Mouse (Mus musculus): ENCODE results near the gene Edc4. TPM values are rescaled to one million over a fixed set of nuclear protein-coding genes. Genes with fewer than 3 reads are reported as not detected.

Edc4 gene
- 98.0 TPM for polyA plus RNA-seq (2017; shearing (Covaris generic))

DNA sequence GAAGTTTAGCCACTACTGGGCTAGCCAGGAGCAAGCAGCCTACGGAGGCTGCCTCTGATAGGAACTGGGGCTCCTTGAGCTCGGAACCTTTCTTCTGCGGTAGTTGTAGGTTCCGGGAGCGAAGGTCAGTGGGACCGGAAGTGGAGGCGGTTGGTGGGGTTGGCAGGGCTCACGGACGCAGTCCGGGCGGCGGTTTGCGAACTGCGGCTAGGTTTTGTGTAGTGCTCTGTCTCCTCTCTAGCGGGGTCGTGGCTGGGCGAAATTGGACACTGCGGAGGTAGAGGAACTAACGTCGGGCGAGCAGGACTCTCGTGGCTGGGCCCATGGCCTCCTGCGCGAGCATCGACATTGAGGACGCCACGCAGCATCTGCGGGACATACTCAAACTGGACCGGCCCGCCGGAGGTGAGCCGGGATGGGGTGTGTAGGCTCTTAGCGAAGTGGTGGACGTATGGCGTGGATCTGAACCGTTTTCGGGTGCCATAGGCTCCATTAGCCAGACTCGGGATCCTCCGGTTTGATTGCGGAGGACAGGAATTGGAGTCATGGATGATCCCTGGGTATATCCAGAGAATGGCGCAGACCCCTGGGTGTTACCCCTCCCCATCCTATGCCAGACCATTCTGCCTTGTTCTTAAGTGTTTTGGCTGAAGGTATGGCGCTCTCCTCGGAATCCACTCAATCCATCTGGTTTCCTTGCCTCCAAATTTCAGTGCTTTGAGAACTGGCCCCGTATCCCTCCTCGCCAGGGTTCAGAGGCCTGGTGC lies at the start of gene Edc4:
Gene Edc4 (plus strand): TSS at position 128 of the 767 bp plus-strand sequence.

DNA sequence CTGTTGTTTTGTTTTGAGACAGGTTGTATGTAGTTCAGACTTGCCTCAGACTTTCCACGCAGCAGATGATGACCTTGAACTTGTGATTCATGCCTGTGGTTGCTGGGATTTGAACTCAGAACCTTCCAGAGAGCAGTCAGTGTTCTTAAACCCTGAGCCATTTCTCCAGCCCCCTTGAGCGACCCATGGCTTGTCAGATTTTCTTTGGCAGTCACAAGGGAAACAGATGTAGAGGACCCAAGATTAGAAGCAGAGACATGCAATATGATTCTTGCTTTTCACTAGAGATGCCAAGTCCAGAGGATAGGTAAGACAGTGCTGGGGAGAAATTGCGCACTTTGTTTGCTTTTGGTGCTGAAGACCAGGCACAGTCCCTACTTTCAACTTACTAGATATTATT lies 27.5 kb upstream of the Edc4 start, which contains the start of gene Cenpt:
Gene Cenpt (minus strand): TSS at position 101 of the 400 bp plus-strand sequence.

DNA sequence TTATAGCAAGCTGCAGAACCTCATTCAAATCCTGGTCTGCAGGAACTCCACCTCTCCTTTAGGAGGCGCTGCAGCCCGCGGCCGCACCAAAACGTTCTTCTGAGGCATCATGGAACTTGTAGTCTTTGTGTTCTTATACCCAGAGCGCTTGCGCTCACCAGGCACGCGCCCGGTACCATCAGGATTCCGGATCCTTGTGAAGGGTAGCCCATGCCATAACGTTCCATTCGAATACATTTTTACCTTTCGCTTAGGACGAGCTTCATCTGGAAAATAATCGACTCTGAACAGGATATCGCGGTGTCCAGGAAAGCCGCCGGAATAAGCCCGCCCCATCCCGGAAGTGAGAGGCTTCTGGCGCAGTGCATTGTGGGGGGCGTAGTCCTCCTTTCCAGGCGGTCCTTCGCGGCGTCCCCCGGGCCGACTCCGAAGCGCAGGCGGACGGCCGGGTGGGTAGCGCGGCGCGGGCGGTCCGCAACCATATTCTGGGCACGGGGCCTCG lies 25.9 kb upstream of the Edc4 start, which contains the start of gene Thap11:
Gene Thap11 (plus strand): TSS at position 418 of the 502 bp plus-strand sequence.

DNA sequence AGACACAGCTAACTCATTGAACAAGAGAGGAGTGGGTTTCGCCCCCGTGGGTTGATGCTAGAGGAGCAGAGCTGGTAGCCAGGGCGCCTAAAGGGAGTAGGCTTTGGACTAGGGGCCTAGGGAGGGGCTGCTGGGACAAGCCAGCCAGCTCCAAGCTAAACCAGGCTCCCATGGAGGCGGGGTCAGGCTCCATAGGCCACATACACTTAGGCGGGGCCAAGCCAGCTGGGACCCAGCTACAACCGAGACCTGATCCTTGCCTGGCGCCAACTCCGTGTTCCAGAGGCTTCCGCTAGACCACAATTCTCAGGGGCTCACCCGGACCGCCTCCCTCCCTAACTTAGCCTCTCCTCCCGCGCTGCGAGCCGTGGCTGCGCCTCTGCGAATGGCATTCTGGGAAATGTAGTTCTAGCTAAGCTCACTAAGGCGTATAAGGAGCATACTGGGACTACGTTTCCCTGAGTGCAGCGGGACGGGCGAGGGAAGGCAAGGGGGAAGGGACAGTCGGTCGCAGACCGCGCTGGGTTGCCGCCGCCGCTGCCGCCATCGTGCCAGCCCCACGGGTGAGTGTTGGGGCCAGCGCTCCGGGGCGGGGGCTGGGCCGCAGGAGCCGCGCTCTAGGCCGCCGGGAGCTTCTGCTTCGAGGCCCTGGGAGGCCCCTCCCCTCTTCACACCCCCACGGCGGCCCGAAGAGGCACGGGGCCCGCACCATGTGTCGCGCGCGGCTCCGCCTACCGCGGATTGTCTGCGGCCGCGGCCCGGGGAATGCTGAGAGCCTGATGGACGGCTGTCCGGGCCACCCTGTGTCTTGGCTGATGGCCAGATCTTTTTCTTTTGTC lies 20.3 kb upstream of the Edc4 start, which contains the start of gene Nutf2:
Gene Nutf2 (plus strand): TSS at position 438 of the 839 bp plus-strand sequence.

DNA sequence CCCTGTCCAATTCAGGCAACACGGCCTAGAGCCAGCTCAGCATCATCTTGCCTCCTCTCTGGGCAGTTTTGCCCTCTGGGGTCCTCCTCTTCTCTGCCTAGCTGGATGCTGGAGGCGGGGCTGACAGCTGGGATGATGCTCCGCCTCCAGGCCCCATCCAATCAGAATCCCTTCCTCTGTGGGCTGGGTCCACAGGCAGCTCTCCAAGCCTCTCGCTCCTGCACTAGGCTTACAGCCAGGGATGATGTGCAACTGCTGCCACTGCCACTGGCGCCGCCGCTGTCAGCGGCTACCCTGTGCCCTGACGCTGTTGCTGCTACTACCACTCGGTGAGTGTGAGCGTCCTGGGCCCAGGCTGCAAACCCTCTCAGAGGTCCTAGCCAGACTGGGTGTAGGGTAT lies 12.7 kb downstream of the Edc4 start, which contains the start of gene Nrn1l:
Gene Nrn1l (plus strand): TSS at position 229 of the 400 bp plus-strand sequence.

DNA sequence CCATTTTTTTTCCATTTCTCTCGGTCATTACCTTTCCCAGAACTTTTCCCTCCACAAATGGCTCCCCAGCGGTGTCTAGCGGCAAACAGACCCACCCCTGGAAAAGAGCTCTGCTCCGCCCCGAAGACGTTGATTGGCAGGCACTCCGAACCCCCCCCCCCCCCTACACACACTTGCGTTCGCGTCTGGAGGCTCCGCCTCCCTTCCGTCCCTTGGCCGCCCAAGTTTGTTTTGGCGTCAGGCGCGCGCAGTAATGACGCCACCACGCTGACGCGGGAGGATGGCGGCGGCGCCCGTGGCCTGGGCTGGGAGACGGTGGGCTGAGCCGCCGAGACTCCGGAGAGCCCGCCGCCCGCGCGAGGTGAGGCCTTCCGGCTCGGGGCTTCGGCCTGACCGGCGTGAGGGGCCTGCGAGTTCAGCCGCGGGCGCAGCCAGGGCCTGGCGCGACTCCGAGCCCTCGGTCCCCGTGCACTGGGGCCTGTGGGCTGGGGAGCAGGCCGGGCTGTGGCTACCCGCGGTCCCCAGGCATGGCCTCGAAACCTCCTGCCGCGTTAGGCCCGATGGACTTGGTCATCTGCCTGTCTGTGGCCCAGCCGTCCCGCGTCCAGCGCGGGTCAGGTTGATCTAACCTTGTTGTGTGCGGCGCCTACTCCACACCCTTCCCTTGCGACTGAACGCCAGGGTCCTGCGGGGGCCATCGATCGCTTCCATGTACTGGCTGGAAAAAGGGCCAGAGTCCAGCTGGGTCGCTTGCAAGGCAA lies 19.7 kb downstream of the Edc4 start, which contains the start of gene Pskh1:
Gene Pskh1 (plus strand): TSS at position 262 of the 761 bp plus-strand sequence.

DNA sequence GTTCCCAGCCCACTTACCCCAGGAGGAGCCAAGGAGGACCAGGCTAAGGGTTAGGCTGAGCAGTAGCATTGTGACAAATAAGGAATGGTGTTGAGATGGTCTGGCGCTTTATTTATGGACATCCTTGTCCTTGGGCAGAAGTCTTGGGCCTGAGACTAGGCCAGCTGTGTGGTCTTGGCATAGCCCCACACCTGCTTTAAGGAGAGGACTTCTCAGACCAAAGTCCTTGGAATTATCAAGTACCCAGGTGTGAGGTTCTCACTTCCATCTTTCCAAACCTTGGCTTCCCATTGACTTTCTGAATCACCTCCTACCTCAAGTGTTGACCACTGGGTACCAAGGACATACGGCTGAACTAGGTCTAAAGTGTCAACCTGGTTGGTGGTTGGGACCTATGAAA lies 53.1 kb downstream of the Edc4 start, which contains the start of gene Ctrl:
Gene Ctrl (minus strand): TSS at position 101 of the 400 bp plus-strand sequence.

DNA sequence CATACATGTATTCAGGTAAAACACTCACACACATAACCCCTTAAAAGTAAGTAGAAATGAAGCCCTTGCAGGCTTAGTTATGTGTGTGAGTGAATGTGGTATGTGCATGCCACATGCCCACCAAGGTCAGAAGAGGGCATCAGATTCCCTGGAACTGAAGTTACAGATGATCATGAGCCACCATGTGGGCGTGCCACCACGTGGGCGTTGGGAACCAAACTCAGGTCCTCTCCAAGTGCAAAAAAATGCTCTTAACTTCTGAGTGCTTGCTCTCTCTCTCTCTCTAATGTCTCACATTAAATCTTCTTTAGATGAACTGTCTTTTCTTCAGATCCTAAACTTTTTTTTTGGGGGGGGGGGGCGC lies 57.6 kb downstream of the Edc4 start, which contains the start of gene Psmb10:
Gene Psmb10 (minus strand): TSS at position 139 of the 364 bp plus-strand sequence.

DNA sequence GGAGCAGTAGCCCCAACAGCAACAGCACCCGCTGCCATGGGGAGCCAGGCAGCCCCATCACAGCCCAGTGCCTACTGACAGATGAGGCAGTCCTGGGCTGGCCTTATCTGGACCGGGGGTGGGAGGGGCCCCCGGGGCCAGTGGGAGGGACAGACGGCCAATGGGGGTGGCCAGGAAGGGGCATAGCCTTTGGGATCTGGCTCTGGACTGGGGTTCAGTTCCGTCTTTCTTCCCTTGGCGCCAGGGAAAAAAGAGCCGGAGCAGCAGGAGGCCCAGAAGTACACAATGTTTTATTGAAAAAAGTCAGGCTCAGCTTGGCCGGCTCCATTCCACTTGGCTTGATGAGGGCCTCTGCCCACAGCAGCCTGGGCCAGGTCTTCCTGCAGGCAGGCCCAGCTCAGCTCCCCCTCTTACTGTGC lies 62.6 kb downstream of the Edc4 start, which contains the start of gene Lcat:
Gene Lcat (minus strand): TSS at position 62 of the 419 bp plus-strand sequence.

Other genes with a start within 250 kb of the Edc4 start
- gene Ctcf, start 244.3 kb upstream of the Edc4 start, polyA plus RNA-seq (2017; shearing (Covaris generic)), result 38.0 TPM
- gene Agrp, start 243.5 kb upstream of the Edc4 start, polyA plus RNA-seq (2017; shearing (Covaris generic)), result 3.3 TPM
- 18.9 TPM for gene Carmil2, start 194.6 kb upstream of the Edc4 start, polyA plus RNA-seq (2017; shearing (Covaris generic))
- gene Acd, start 179.8 kb upstream of the Edc4 start, polyA plus RNA-seq (2017; shearing (Covaris generic)), result 72.4 TPM
- gene Pard6a, start 179.7 kb upstream of the Edc4 start, polyA plus RNA-seq (2017; shearing (Covaris generic)), result 10.7 TPM
- not detected for gene 4933405L10Rik, start 173.2 kb upstream of the Edc4 start, polyA plus RNA-seq (2017; shearing (Covaris generic))
- gene Enkd1, start 172.7 kb upstream of the Edc4 start, polyA plus RNA-seq (2017; shearing (Covaris generic)), result 3.5 TPM
- 4.7 TPM for gene Gfod2, start 122.2 kb upstream of the Edc4 start, polyA plus RNA-seq (2017; shearing (Covaris generic))
- 31.2 TPM for gene Ranbp10, start 53.5 kb upstream of the Edc4 start, polyA plus RNA-seq (2017; shearing (Covaris generic))
- 0.13 TPM for gene Tsnaxip1, start 53.1 kb upstream of the Edc4 start, polyA plus RNA-seq (2017; shearing (Covaris generic))
- gene Cenpt, start 27.6 kb upstream of the Edc4 start, polyA plus RNA-seq (2017; shearing (Covaris generic)), result 17.1 TPM
- gene Thap11, start 25.7 kb upstream of the Edc4 start, polyA plus RNA-seq (2017; shearing (Covaris generic)), result 11.7 TPM
- gene Nutf2, start 20.3 kb upstream of the Edc4 start, polyA plus RNA-seq (2017; shearing (Covaris generic)), result 7.7 TPM
- gene Nrn1l, start 12.7 kb downstream of the Edc4 start, polyA plus RNA-seq (2017; shearing (Covaris generic)), result 2.5 TPM
- 29.3 TPM for gene Pskh1, start 19.6 kb downstream of the Edc4 start, polyA plus RNA-seq (2017; shearing (Covaris generic))
- gene Ctrl, start 53.0 kb downstream of the Edc4 start, polyA plus RNA-seq (2017; shearing (Covaris generic)), result 3.4 TPM
- gene Psmb10, start 57.6 kb downstream of the Edc4 start, polyA plus RNA-seq (2017; shearing (Covaris generic)), result 546 TPM
- 0.82 TPM for gene Lcat, start 62.5 kb downstream of the Edc4 start, polyA plus RNA-seq (2017; shearing (Covaris generic))
- 13.3 TPM for gene Slc12a4, start 85.2 kb downstream of the Edc4 start, polyA plus RNA-seq (2017; shearing (Covaris generic))
- gene Dpep3, start 98.5 kb downstream of the Edc4 start, polyA plus RNA-seq (2017; shearing (Covaris generic)), result not detected
- gene Dus2, start 110.5 kb downstream of the Edc4 start, polyA plus RNA-seq (2017; shearing (Covaris generic)), result 34.1 TPM
- not detected for gene Dpep2nb, start 125.1 kb downstream of the Edc4 start, polyA plus RNA-seq (2017; shearing (Covaris generic))
- 9.8 TPM for gene Ddx28, start 131.0 kb downstream of the Edc4 start, polyA plus RNA-seq (2017; shearing (Covaris generic))
- 51.8 TPM for gene Nfatc3, start 178.0 kb downstream of the Edc4 start, polyA plus RNA-seq (2017; shearing (Covaris generic))

Data from activated CD4-positive, CD25-positive, alpha-beta regulatory T cell, adult 9 weeks (primary cell).